Mouse (Mus musculus): Measurements from ENCODE around the gene Ciao2a. TPM values are rescaled to one million over a fixed set of nuclear protein-coding genes. Genes with fewer than 3 reads are reported as not detected.

Ciao2a gene
- polyA plus RNA-seq, 1 experiment from 2014 or later: 176 TPM

DNA sequence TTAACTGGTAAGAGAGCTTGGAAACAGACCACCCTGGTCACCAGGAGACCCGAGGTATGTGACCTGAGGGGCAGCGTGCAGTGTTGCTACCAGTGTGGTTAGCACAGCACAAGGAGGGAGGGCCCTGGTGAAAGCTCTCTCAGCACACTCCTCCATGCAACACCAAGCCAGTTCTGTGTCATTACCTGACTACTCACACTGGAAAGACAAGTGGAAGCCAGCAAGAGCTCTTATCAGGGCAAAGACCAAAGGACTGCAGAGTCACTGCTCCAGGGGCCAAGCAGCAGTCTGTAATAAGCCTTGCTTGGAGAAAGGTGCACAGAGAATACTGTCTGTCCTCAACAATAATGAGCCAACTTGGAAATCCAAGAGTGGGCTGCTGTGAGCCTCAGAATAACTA, 33.7 kb upstream of the Ciao2a start:
- Histone ChIP-seq H3K9me3 (no peaks in the 10 kb centered on the region), H3K9ac (replicated peaks) (no peak overlapping the region), H3K4me1 (replicated peaks) (peaks cover 20% of the 10 kb centered on the region), H3K27me3 (no peaks in the 10 kb centered on the region), H3K4me3 (replicated peaks) (no peak overlapping the region), H3K27ac (0 out of 2 replicates have a peak overlapping the region, but pooled peaks have one; percentile 71), H3K4me2 (no peak overlapping the region), H3K36me3 (peaks cover 97% of the 10 kb centered on the region)
- ATAC-seq (ENCODE audit: insufficient number of reproducible peaks, insufficient read depth, low FRiP score, low TSS enrichment, low read depth): no peak
- WGBS: 81% methylated on average over 2 of the region's 2 CpGs

DNA sequence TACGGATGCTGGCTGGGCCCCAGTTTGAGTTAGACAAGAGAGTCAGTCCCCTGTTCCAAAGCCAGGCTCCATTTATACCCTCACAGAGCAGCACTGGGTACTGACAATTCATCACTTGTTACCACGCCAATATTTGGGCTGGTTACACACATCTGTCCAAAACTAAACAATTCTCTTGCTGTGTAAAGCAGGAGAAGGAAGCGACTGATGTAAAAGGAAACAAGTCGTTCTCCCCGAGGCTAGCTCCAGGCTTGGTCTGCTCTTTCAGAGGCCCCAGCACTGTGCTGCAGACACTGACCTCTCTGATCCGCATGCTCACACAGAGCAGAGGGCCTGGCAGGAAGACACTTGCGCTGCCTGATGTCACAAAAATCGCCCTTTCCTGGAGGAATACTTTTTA, 24.8 kb upstream of the Ciao2a start:
- H3K9ac ChIP-seq (replicated peaks): no peak overlapping the region
- H3K9me3 ChIP-seq: no peaks in the 10 kb centered on the region
- no peak overlapping the region for H3K27ac ChIP-seq
- H3K27me3 ChIP-seq: no peaks in the 10 kb centered on the region
- ATAC-seq (ENCODE audit: insufficient number of reproducible peaks, insufficient read depth, low FRiP score, low TSS enrichment, low read depth): no peak
- no peak overlapping the region for H3K4me3 ChIP-seq (replicated peaks)
- 88% methylated on average over 8 of the region's 8 CpGs for WGBS
- no peak overlapping the region for H3K4me2 ChIP-seq
- H3K36me3 ChIP-seq: peaks cover 88% of the 10 kb centered on the region
- no peaks in the 10 kb centered on the region for H3K4me1 ChIP-seq (replicated peaks)

DNA sequence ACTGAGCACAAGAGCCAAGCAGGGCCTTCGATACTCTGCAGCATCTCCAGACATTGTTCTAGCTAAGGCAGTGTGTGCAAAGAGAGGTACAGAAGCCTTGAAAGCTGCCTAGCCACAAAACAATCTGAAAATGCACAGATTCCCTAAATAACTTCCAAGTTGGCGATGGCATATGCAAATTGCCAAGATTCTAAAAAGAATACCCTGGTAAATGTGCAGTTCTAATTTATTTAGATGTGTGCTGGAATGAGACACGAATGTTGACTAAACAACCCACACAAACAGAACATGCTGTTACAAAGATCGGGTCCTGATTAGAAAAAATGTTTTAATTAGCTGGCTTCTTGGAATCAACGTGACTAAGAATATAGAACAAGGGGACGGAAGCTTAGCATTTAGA, 23.7 kb upstream of the Ciao2a start:
- no peaks in the 10 kb centered on the region for H3K9me3 ChIP-seq
- no peak for ATAC-seq (ENCODE audit: insufficient number of reproducible peaks, insufficient read depth, low FRiP score, low TSS enrichment, low read depth)
- no peak overlapping the region for H3K4me3 ChIP-seq (replicated peaks)
- no peak overlapping the region for H3K27ac ChIP-seq
- no peaks in the 10 kb centered on the region for H3K27me3 ChIP-seq
- peaks cover 87% of the 10 kb centered on the region for H3K36me3 ChIP-seq
- 91% methylated on average over 6 of the region's 6 CpGs for WGBS
- H3K4me1 ChIP-seq (replicated peaks): no peaks in the 10 kb centered on the region
- no peak overlapping the region for H3K9ac ChIP-seq (replicated peaks)
- no peak overlapping the region for H3K4me2 ChIP-seq

DNA sequence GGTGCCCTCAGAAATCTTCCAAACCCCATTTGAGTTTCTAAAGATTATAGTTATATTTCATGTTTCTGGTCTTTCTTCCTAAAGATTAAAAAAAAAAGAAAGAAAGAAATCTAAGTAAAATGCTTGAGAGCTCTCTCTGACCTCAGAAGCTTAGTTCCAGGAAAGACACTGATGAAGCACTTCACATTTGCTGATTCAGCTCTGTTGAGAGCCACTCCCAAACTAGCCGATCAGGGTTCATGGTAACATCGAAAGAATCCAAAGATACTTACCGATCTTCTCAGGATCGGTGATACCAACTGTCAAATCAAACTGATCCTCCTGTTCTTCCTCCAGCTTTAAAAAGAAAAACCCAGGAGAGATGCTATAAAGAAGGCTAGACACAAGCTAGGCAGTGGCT, 21.8 kb upstream of the Ciao2a start:
- Histone ChIP-seq H3K36me3 (peaks cover 94% of the 10 kb centered on the region), H3K27me3 (no peaks in the 10 kb centered on the region), H3K4me2 (no peak overlapping the region), H3K27ac (no peak overlapping the region), H3K9me3 (no peaks in the 10 kb centered on the region), H3K9ac (replicated peaks) (no peak overlapping the region), H3K4me3 (replicated peaks) (no peak overlapping the region), H3K4me1 (replicated peaks) (no peaks in the 10 kb centered on the region)
- WGBS: 94% methylated on average over 4 of the region's 4 CpGs
- no peak for ATAC-seq (ENCODE audit: insufficient number of reproducible peaks, insufficient read depth, low FRiP score, low TSS enrichment, low read depth)

DNA sequence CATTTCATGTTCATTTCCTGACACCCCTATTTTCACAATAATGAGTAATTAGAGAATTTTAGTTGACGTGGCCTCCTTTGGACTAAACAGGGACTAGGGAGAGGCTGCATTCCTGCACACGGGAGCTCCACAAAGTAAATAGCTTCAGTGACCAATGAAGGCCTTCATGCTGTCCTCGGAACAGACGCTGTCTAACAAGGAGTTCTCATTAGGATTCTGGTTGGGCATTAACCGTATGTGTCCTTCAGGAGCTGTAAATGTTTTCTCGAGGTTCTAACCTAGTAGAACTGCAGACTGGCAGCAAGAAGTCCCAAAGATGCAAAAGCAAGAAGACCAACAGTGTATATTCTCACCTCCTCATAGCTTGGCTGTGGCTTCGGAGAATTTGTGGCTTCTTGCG, 21.2 kb upstream of the Ciao2a start:
- peaks cover 90% of the 10 kb centered on the region for H3K36me3 ChIP-seq
- H3K27me3 ChIP-seq: no peaks in the 10 kb centered on the region
- ATAC-seq (ENCODE audit: insufficient number of reproducible peaks, insufficient read depth, low FRiP score, low TSS enrichment, low read depth): no peak
- H3K27ac ChIP-seq: no peak overlapping the region
- 91% methylated on average over 8 of the region's 8 CpGs for WGBS
- no peaks in the 10 kb centered on the region for H3K9me3 ChIP-seq
- H3K4me3 ChIP-seq (replicated peaks): no peak overlapping the region
- H3K4me1 ChIP-seq (replicated peaks): 0 out of 2 replicates have a peak, but pooled peaks cover 2% of the 10 kb centered on the region
- no peak overlapping the region for H3K9ac ChIP-seq (replicated peaks)
- H3K4me2 ChIP-seq: no peak overlapping the region

DNA sequence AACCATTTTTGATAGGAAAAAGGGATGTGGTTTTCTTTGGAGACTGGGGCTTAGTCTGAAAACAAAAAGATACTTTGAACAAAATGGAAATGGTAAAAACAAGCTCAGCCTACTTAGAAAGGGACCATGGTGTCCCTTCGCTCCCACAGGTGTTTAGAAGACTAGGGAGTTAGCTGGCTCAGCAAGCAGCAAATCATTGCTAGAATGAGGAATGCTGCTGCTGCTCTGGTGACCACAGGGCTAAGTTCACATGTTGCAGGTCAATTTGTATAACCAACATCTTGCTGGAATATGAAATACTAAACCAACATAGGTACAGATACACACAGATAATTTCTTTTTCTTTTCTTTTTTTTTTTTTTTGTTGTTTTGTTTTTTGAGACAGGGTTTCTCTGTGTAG, 16.8 kb upstream of the Ciao2a start:
- H3K4me2 ChIP-seq: no peak overlapping the region
- ATAC-seq (ENCODE audit: insufficient number of reproducible peaks, insufficient read depth, low FRiP score, low TSS enrichment, low read depth): no peak
- H3K27me3 ChIP-seq: no peaks in the 10 kb centered on the region
- H3K4me3 ChIP-seq (replicated peaks): no peak overlapping the region
- H3K4me1 ChIP-seq (replicated peaks): 0 out of 2 replicates have a peak, but pooled peaks cover 2% of the 10 kb centered on the region
- H3K9ac ChIP-seq (replicated peaks): no peak overlapping the region
- H3K27ac ChIP-seq: no peak overlapping the region
- H3K36me3 ChIP-seq: peaks cover 66% of the 10 kb centered on the region
- H3K9me3 ChIP-seq: no peaks in the 10 kb centered on the region
- WGBS: 97% methylated on average over 1 of the region's 1 CpGs

DNA sequence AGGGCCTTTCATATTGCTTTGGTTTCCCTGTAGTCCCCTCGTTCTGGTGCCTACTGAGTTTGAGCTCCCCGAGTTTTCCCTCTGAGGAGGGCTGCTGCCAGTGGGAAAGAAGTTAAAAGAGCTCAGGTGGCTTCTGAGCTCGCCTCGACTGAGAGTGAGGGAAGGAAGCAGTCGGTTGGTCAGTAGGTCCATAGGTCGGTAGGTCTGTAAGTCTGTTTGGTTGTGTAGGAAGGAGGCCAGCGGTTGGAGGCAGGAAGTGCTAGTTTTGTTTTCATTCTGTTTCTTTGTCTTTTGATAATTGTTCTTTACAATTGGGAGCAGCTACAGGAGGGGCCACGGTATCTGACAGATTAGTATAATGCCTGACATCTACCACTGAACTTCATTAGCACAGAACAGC, 16.3 kb upstream of the Ciao2a start:
- H3K9ac ChIP-seq (replicated peaks): no peak overlapping the region
- ATAC-seq (ENCODE audit: insufficient number of reproducible peaks, insufficient read depth, low FRiP score, low TSS enrichment, low read depth): no peak
- H3K4me2 ChIP-seq: no peak overlapping the region
- peaks cover 66% of the 10 kb centered on the region for H3K36me3 ChIP-seq
- WGBS: 69% methylated on average over 8 of the region's 8 CpGs
- 0 out of 2 replicates have a peak, but pooled peaks cover 2% of the 10 kb centered on the region for H3K4me1 ChIP-seq (replicated peaks)
- no peaks in the 10 kb centered on the region for H3K27me3 ChIP-seq
- H3K9me3 ChIP-seq: no peaks in the 10 kb centered on the region
- peak overlapping the region; percentile 30 for H3K27ac ChIP-seq
- no peak overlapping the region for H3K4me3 ChIP-seq (replicated peaks)

DNA sequence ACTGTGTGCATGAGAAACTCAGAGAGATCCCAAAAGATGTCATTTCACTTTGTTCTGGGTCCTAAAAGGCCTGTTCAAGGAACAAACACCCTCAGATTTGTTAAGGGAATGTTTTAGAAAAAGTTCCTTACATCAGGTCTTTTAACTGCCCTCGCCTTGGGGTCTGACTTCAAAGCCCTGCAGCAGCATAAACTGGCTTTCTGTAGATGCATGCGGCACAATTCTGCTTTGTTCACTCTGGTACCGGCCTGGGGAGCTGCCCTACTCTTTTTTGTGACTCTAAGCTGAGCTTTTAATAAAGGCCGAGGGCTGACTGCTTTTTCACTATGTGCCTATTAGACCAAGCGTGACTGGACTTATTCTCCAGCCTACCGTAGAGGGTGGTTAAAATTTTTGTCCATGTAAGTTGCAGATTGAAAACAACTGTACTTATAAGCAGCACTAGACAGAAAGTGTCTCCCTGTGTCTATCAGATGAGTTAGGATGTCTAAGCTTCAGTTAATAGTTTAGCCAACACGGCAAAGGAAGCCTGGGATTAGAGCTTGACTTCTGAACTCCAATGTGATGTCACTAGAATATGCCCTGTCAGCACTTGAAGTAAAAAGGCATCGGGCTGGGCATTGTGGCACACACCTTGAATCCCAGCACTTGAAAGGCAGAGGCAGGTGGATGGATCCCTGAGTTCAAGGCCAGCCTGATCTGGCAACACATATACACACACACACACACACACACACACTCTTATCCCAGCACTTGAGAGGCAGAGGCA, 15.6 kb upstream of the Ciao2a start:
- Histone ChIP-seq H3K27me3 (no peaks in the 10 kb centered on the region), H3K9ac (replicated peaks) (no peak overlapping the region), H3K27ac (peak overlapping the region; percentile 30; the same call in 1 of the 2 replicates), H3K4me3 (replicated peaks) (no peak overlapping the region), H3K4me1 (replicated peaks) (0 out of 2 replicates have a peak, but pooled peaks cover 2% of the 10 kb centered on the region), H3K4me2 (no peak overlapping the region), H3K9me3 (no peaks in the 10 kb centered on the region), H3K36me3 (peaks cover 65% of the 10 kb centered on the region)
- no peak for ATAC-seq (ENCODE audit: insufficient number of reproducible peaks, insufficient read depth, low FRiP score, low TSS enrichment, low read depth)
- WGBS: 66% methylated on average over 8 of the region's 8 CpGs

DNA sequence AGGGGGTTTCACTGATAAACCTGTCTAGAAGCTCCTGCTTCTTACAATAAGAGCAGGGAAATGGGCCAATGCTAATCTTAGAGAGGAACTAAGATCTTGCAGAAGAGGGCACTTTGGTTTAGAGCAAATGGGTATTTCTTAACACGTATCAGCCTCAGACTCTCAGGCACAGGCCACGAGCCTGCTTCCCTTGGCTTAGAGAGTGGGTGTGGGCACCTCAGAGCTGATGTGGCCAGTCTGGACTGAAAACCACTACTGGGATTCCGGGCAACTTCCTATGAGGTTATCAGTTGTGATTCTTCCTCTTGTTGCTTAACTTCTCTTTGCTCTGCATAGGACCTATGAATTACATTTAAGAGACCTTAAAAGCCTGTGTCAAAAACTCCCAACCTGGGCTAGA, 12.1 kb upstream of the Ciao2a start:
- WGBS: 94% methylated on average over 3 of the region's 3 CpGs
- H3K27ac ChIP-seq: no peak overlapping the region
- no peaks in the 10 kb centered on the region for H3K9me3 ChIP-seq
- H3K4me3 ChIP-seq (replicated peaks): no peak overlapping the region
- H3K36me3 ChIP-seq: peaks cover 37% of the 10 kb centered on the region; the same call in 1 of the 2 replicates
- no peak overlapping the region for H3K9ac ChIP-seq (replicated peaks)
- no peak for ATAC-seq (ENCODE audit: insufficient number of reproducible peaks, insufficient read depth, low FRiP score, low TSS enrichment, low read depth)
- no peak overlapping the region for H3K4me2 ChIP-seq
- H3K4me1 ChIP-seq (replicated peaks): 0 out of 2 replicates have a peak, but pooled peaks cover 2% of the 10 kb centered on the region
- H3K27me3 ChIP-seq: no peaks in the 10 kb centered on the region

DNA sequence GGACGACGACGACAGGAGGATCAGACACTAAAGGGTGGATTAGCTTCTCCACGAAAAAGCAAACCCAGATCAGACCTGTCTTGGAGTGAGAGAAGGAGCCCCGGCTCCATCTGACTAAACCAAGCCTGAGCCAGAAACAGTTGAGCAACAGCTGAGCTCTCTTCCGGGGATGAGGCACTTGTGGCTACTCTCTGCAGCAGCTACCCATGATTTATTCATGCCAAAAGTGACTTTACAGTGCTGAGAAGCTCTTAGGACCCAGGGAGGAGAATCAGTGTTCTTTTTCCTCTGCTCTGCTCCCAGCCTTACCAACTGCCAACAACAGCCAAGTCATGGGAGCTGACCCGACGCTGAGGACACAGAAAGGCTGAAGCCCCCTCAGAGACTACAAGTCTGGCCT, 9.5 kb upstream of the Ciao2a start:
- ATAC-seq (ENCODE audit: insufficient number of reproducible peaks, insufficient read depth, low FRiP score, low TSS enrichment, low read depth): no peak
- Histone ChIP-seq H3K9me3 (no peaks in the 10 kb centered on the region), H3K4me1 (replicated peaks) (no peaks in the 10 kb centered on the region), H3K36me3 (peaks cover 34% of the 10 kb centered on the region; the same call in 1 of the 2 replicates), H3K4me3 (replicated peaks) (no peak overlapping the region), H3K27ac (no peak overlapping the region), H3K9ac (replicated peaks) (no peak overlapping the region), H3K4me2 (no peak overlapping the region), H3K27me3 (no peaks in the 10 kb centered on the region)
- WGBS: 60% methylated on average over 8 of the region's 8 CpGs

DNA sequence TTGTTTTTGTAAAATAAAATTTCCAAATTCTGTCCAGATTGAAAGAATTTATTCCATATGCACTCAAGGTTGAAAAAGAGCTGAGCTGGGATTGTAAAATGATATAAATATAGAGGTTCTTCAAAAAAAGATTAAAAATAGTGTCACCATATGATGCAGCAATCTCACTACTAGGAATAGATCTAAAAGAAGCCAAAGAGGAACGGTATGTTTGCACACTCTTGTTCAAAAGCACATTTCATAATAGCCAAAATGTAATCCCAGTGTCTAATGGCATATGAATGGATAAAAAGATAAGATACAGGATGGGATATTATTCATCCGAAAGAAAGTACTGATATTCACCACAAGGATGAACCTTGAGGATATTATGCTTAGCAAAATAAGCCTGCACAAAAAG, 6.9 kb upstream of the Ciao2a start:
- no peak overlapping the region for H3K27ac ChIP-seq
- no peak overlapping the region for H3K4me2 ChIP-seq
- H3K36me3 ChIP-seq: peaks cover 17% of the 10 kb centered on the region; the same call in 1 of the 2 replicates
- no peak for ATAC-seq (ENCODE audit: insufficient number of reproducible peaks, insufficient read depth, low FRiP score, low TSS enrichment, low read depth)
- no peaks in the 10 kb centered on the region for H3K9me3 ChIP-seq
- no peak overlapping the region for H3K9ac ChIP-seq (replicated peaks)
- H3K4me1 ChIP-seq (replicated peaks): peaks cover 12% of the 10 kb centered on the region
- H3K27me3 ChIP-seq: no peaks in the 10 kb centered on the region
- H3K4me3 ChIP-seq (replicated peaks): no peak overlapping the region
- 94% methylated on average over 2 of the region's 2 CpGs for WGBS

DNA sequence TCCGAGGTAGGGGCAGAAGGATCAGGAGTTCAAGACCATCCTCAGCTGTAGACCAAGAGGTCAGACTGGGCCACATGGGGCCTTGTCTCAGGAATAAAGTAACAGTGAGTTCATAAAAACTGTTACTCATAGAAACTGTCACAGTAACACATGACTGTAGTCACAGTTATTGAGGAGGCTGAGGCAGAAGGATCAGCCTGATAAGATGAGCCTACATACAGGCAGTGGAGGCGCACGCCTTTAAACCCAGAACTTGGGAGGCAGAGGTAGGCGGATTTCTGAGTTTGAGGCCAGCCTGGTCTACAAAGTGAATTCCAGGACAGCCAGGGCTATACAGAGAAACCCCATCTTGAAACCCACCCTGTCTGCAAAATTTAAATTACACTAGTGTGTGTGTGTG, 6.3 kb upstream of the Ciao2a start:
- H3K4me2 ChIP-seq: no peak overlapping the region
- H3K4me1 ChIP-seq (replicated peaks): peaks cover 15% of the 10 kb centered on the region
- H3K27ac ChIP-seq: no peak overlapping the region
- H3K4me3 ChIP-seq (replicated peaks): no peak overlapping the region
- no peak overlapping the region for H3K9ac ChIP-seq (replicated peaks)
- WGBS: 93% methylated on average over 4 of the region's 4 CpGs
- no peak for ATAC-seq (ENCODE audit: insufficient number of reproducible peaks, insufficient read depth, low FRiP score, low TSS enrichment, low read depth)
- no peaks in the 10 kb centered on the region for H3K27me3 ChIP-seq
- no peaks in the 10 kb centered on the region for H3K9me3 ChIP-seq
- peaks cover 10% of the 10 kb centered on the region; the same call in 1 of the 2 replicates for H3K36me3 ChIP-seq
